In genomic region chr11:116670386-116670785, GRCm38 (mm10) we compare ENCODE assay signal across 8 mouse cellular contexts. TPM values are rescaled to one million over a fixed set of nuclear protein-coding genes. Genes with fewer than 3 reads are reported as not detected.
DNase-seq lines count a peak whose midpoint lies in the region; ATAC-seq lines count a peak whose summit lies in the region.
"Had no signal": no experiment of that assay in that cellular context is flagged by ENCODE, and none has a peak within 500 bp of the region (broad histone marks: within the 10 kb centered on the region; RNA-seq: fewer than 3 reads in every experiment).

No protein-coding gene starts in this region.

- no peak for ATAC-seq in midbrain, embryonic 11.5 days (ENCODE audit: low FRiP score)
- no peak for ATAC-seq in forebrain, embryonic 15.5 days (replicated peaks)
- ATAC-seq in liver, embryonic 12.5 days: no peak
- no peak for ATAC-seq in stomach, embryonic 16.5 days (ENCODE audit: insufficient read depth, low FRiP score)
- no peak for ATAC-seq in erythroid progenitor cell, adult 5-6 weeks (replicated peaks; ENCODE audit: low FRiP score, poor library complexity, severe bottlenecking)

- no peaks in the 10 kb centered on the region for H3K9me3 ChIP-seq in midbrain, embryonic 10.5 days (replicated peaks)
- H3K9me3 ChIP-seq in midbrain, embryonic 11.5 days (ENCODE audit: control insufficient read depth, low read length): no peaks in the 10 kb centered on the region
- no peaks in the 10 kb centered on the region for H3K9me3 ChIP-seq in forebrain, embryonic 15.5 days
- no peaks in the 10 kb centered on the region for H3K9me3 ChIP-seq in liver, embryonic 12.5 days (replicated peaks)
- H3K9me3 ChIP-seq in stomach, embryonic 16.5 days (replicated peaks; ENCODE audit: control insufficient read depth, low read length): no peaks in the 10 kb centered on the region

- H3K4me1 ChIP-seq in midbrain, embryonic 10.5 days: peaks cover 50% of the 10 kb centered on the region
- peaks cover 14% of the 10 kb centered on the region for H3K4me1 ChIP-seq in midbrain, embryonic 11.5 days (ENCODE audit: control insufficient read depth, insufficient read depth, low read length)
- peaks cover 35% of the 10 kb centered on the region for H3K4me1 ChIP-seq in forebrain, embryonic 15.5 days
- H3K4me1 ChIP-seq in liver, embryonic 12.5 days: peaks cover 65% of the 10 kb centered on the region
- peaks cover 18% of the 10 kb centered on the region for H3K4me1 ChIP-seq in stomach, embryonic 16.5 days (ENCODE audit: control insufficient read depth, insufficient read depth, low read length)

- H3K9ac ChIP-seq in midbrain, embryonic 11.5 days (ENCODE audit: low read length): no peak overlapping the region
- H3K9ac ChIP-seq in forebrain, embryonic 15.5 days (replicated peaks): no peak overlapping the region
- peak overlapping the region; percentile 91; the same call in 1 of the 2 replicates for H3K9ac ChIP-seq in liver, embryonic 12.5 days
- peak overlapping the region; percentile 75; the same call in 1 of the 2 replicates for H3K9ac ChIP-seq in stomach, embryonic 16.5 days (ENCODE audit: low read length)

- H3K4me3 ChIP-seq in midbrain, embryonic 10.5 days: 0 out of 2 replicates have a peak overlapping the region, but pooled peaks have one; percentile 79
- H3K4me3 ChIP-seq in midbrain, embryonic 11.5 days (ENCODE audit: low read depth, low read length): no peak overlapping the region
- H3K4me3 ChIP-seq in forebrain, embryonic 15.5 days: peak overlapping the region; percentile 72
- peak overlapping the region; percentile 88; the same call in 1 of the 2 replicates for H3K4me3 ChIP-seq in liver, embryonic 12.5 days
- H3K4me3 ChIP-seq in stomach, embryonic 16.5 days (replicated peaks; ENCODE audit: low read length): no peak overlapping the region

- H3K4me2 ChIP-seq in midbrain, embryonic 11.5 days: no peak overlapping the region
- peak overlapping the region; percentile 48 for H3K4me2 ChIP-seq in forebrain, embryonic 15.5 days (replicated peaks)
- H3K4me2 ChIP-seq in liver, embryonic 12.5 days: peak overlapping the region; percentile 84
- peak overlapping the region; percentile 58; the same call in 1 of the 2 replicates for H3K4me2 ChIP-seq in stomach, embryonic 16.5 days (ENCODE audit: low read depth, low read length)

- H3K27ac ChIP-seq in midbrain, embryonic 10.5 days (replicated peaks): no peak overlapping the region
- no peak overlapping the region for H3K27ac ChIP-seq in midbrain, embryonic 11.5 days (ENCODE audit: low read depth, low read length)
- peak overlapping the region; percentile 60; the same call in 1 of the 2 replicates for H3K27ac ChIP-seq in forebrain, embryonic 15.5 days (replicated peaks)
- H3K27ac ChIP-seq in liver, embryonic 12.5 days: 0 out of 2 replicates have a peak overlapping the region, but pooled peaks have one; percentile 10
- no peak overlapping the region for H3K27ac ChIP-seq in stomach, embryonic 16.5 days (ENCODE audit: low read length)

- DNase-seq in midbrain, embryonic 10.5 days (ENCODE audit: low spot score): no peak
- no peak for DNase-seq in midbrain, embryonic 11.5 days (ENCODE audit: low spot score, missing footprints)
- no peak for DNase-seq in adipocyte (ENCODE audit: low spot score)

- peaks cover 29% of the 10 kb centered on the region for H3K36me3 ChIP-seq in midbrain, embryonic 10.5 days
- peaks cover 13% of the 10 kb centered on the region; the same call in 1 of the 2 replicates for H3K36me3 ChIP-seq in midbrain, embryonic 11.5 days (ENCODE audit: control insufficient read depth, insufficient read depth, low read length)
- peaks cover 22% of the 10 kb centered on the region for H3K36me3 ChIP-seq in forebrain, embryonic 15.5 days
- H3K36me3 ChIP-seq in liver, embryonic 12.5 days: peaks cover 28% of the 10 kb centered on the region
- H3K36me3 ChIP-seq in stomach, embryonic 16.5 days (ENCODE audit: control insufficient read depth, insufficient read depth, low read length): peaks cover 7% of the 10 kb centered on the region

- 87% methylated on average over 7 of the region's 7 CpGs for WGBS in midbrain, embryonic 10.5 days
- 88% methylated on average over 7 of the region's 7 CpGs for WGBS in midbrain, embryonic 11.5 days
- WGBS in forebrain, embryonic 15.5 days: 74% methylated on average over 7 of the region's 7 CpGs
- WGBS in liver, embryonic 12.5 days (ENCODE audit: insufficient replicate concordance): 83% methylated on average over 7 of the region's 7 CpGs
- 78% methylated on average over 7 of the region's 7 CpGs for WGBS in stomach, embryonic 16.5 days

- H3K27me3 ChIP-seq in midbrain, embryonic 10.5 days (ENCODE audit: low read depth, poor library complexity, severe bottlenecking): peaks cover 8% of the 10 kb centered on the region; the same call in 1 of the 2 replicates
- H3K27me3 ChIP-seq in midbrain, embryonic 11.5 days (ENCODE audit: control insufficient read depth, insufficient read depth, low read length): no peaks in the 10 kb centered on the region
- H3K27me3 ChIP-seq in forebrain, embryonic 15.5 days: no peaks in the 10 kb centered on the region
- no peaks in the 10 kb centered on the region for H3K27me3 ChIP-seq in liver, embryonic 12.5 days (replicated peaks)
- no peaks in the 10 kb centered on the region for H3K27me3 ChIP-seq in stomach, embryonic 16.5 days (ENCODE audit: control insufficient read depth, insufficient read depth, low read length)

RNA-seq across cellular contexts. Expression of gene Cygb, which starts 16.3 kb away (rescaled TPM):
- 2.5 and 2.8 TPM in 2 replicates for polyA plus RNA-seq in midbrain, embryonic 10.5 days (2016; fragmentation: Nextera tagmentation; extraction: Ambion mirVana)
- 1.7 and 2.1 TPM in 2 replicates for polyA plus RNA-seq in midbrain, embryonic 11.5 days (2014; fragmentation: Nextera tagmentation; extraction: Ambion mirVana)
- polyA plus RNA-seq in forebrain, embryonic 15.5 days (2015; fragmentation: Nextera tagmentation; extraction: Ambion mirVana): 15.8 and 16.4 TPM in 2 replicates
- polyA plus RNA-seq in liver, embryonic 12.5 days (2016; fragmentation: Nextera tagmentation; extraction: Ambion mirVana): 0.83 and 1.2 TPM in 2 replicates
- polyA plus RNA-seq in stomach, embryonic 16.5 days (2015; fragmentation: Nextera tagmentation; extraction: Ambion mirVana): 19.6 and 24.8 TPM in 2 replicates
- not detected in 2 replicates for total RNA-seq in erythroid progenitor cell, adult 5-6 weeks (2015; ENCODE audit: low replicate concordance)
- total RNA-seq in erythroid progenitor cell, adult 5-6 weeks (2017; ENCODE audit: low replicate concordance): not detected in 2 replicates

RNA-seq across cellular contexts. Expression of gene Prcd, which starts 17.1 kb away (rescaled TPM):
- 0.65 and 0.77 TPM in 2 replicates for polyA plus RNA-seq in midbrain, embryonic 10.5 days (2016; fragmentation: Nextera tagmentation; extraction: Ambion mirVana)
- polyA plus RNA-seq in midbrain, embryonic 11.5 days (2014; fragmentation: Nextera tagmentation; extraction: Ambion mirVana): 0.22 and 1.0 TPM in 2 replicates
- polyA plus RNA-seq in forebrain, embryonic 15.5 days (2015; fragmentation: Nextera tagmentation; extraction: Ambion mirVana): 2.0 and 2.4 TPM in 2 replicates
- 0.19 and 0.41 TPM in 2 replicates for polyA plus RNA-seq in liver, embryonic 12.5 days (2016; fragmentation: Nextera tagmentation; extraction: Ambion mirVana)
- 1.1 and 1.6 TPM in 2 replicates for polyA plus RNA-seq in stomach, embryonic 16.5 days (2015; fragmentation: Nextera tagmentation; extraction: Ambion mirVana)
- total RNA-seq in erythroid progenitor cell, adult 5-6 weeks (2015; ENCODE audit: low replicate concordance): not detected in 2 replicates
- not detected in 2 replicates for total RNA-seq in erythroid progenitor cell, adult 5-6 weeks (2017; ENCODE audit: low replicate concordance)
- total RNA-seq: liver, adult 2 months had no signal
- polyA plus RNA-seq: liver, adult 2 months had no signal

RNA-seq across cellular contexts. Expression of gene Rhbdf2, which starts 43.6 kb away (rescaled TPM):
- polyA plus RNA-seq in midbrain, embryonic 10.5 days (2016; fragmentation: Nextera tagmentation; extraction: Ambion mirVana): 2.5 and 3.3 TPM in 2 replicates
- polyA plus RNA-seq in midbrain, embryonic 11.5 days (2014; fragmentation: Nextera tagmentation; extraction: Ambion mirVana): 1.2 and 1.3 TPM in 2 replicates
- 1.3 and 1.4 TPM in 2 replicates for polyA plus RNA-seq in forebrain, embryonic 15.5 days (2015; fragmentation: Nextera tagmentation; extraction: Ambion mirVana)
- 8.0 and 8.5 TPM in 2 replicates for polyA plus RNA-seq in liver, embryonic 12.5 days (2016; fragmentation: Nextera tagmentation; extraction: Ambion mirVana)
- 8.2 and 9.3 TPM in 2 replicates for polyA plus RNA-seq in stomach, embryonic 16.5 days (2015; fragmentation: Nextera tagmentation; extraction: Ambion mirVana)
- total RNA-seq in erythroid progenitor cell, adult 5-6 weeks (2015; ENCODE audit: low replicate concordance): 6.3 and 12.6 TPM in 2 replicates
- 5.9 and 11.5 TPM in 2 replicates for total RNA-seq in erythroid progenitor cell, adult 5-6 weeks (2017; ENCODE audit: low replicate concordance)

Comparison
In these comparisons a context has a peak if more than half of its experiments do, and no peak if none do; other contexts are left out.
1. H3K4me3 ChIP-seq: peak in midbrain, embryonic 10.5 days (single experiment), forebrain, embryonic 15.5 days (single experiment) and liver, embryonic 12.5 days (single experiment); none in midbrain, embryonic 11.5 days (single experiment) and stomach, embryonic 16.5 days (single experiment).
2. H3K27ac ChIP-seq: peak in forebrain, embryonic 15.5 days (single experiment) and liver, embryonic 12.5 days (single experiment); none in midbrain, embryonic 10.5 days (single experiment), midbrain, embryonic 11.5 days (single experiment) and stomach, embryonic 16.5 days (single experiment).
3. H3K9ac ChIP-seq: peak in liver, embryonic 12.5 days (single experiment) and stomach, embryonic 16.5 days (single experiment); none in midbrain, embryonic 11.5 days (single experiment) and forebrain, embryonic 15.5 days (single experiment).